Mouse (Mus musculus): Measurements from ENCODE around the gene Uggt2. TPM values are rescaled to one million over a fixed set of nuclear protein-coding genes. Genes with fewer than 3 reads are reported as not detected.
A peak's percentile ranks its signal among the peaks of the same experiment; 100 is the strongest.

The Uggt2 gene
- total and polyA plus RNA-seq, 2 experiments from 2014 or later = 4.5 to 5.2 TPM

- H3K9me3 ChIP-seq (replicated peaks; ENCODE audit: control insufficient read depth, low read length) = no peaks in the 10 kb centered on the region
- H3K9ac ChIP-seq (replicated peaks; ENCODE audit: low read depth, low read length) = no peak overlapping the region
- H3K27me3 ChIP-seq (ENCODE audit: control insufficient read depth, insufficient read depth, low read length) = no peaks in the 10 kb centered on the region
- H3K36me3 ChIP-seq (replicated peaks; ENCODE audit: control insufficient read depth, insufficient read depth, low read length) = no peaks in the 10 kb centered on the region
- H3K27ac ChIP-seq (ENCODE audit: low read depth) = peak overlapping the region; percentile 43; the same call in 1 of the 2 replicates
- DNase-seq (ENCODE audit: low spot score) (no peak), ATAC-seq (ENCODE audit: insufficient read depth, low read depth) (no peak)
- H3K4me1 ChIP-seq (ENCODE audit: control insufficient read depth, insufficient read depth) = peaks cover 17% of the 10 kb centered on the region
- no peak for TF ChIP-seq EP300 (IDR thresholded peaks at IDR 0.05; ENCODE audit: low read depth)
- TF ChIP-seq CTCF (IDR thresholded peaks at IDR 0.05; ENCODE audit: low read depth) = no peak
- H3K4me3 ChIP-seq (ENCODE audit: low read depth, low read length) = no peak overlapping the region
- 62% methylated on average over 4 of the region's 4 CpGs for WGBS
- H3K4me2 ChIP-seq (ENCODE audit: low read depth, low read length) = no peak overlapping the region
Measured at GRCm38 (mm10) chr14:118940796-118941495, 158.3 kb downstream of the Uggt2 start.

- H3K9me3 ChIP-seq (replicated peaks; ENCODE audit: control insufficient read depth, low read length) = no peaks in the 10 kb centered on the region
- peak overlapping the region; percentile 97 for H3K27ac ChIP-seq (ENCODE audit: low read depth)
- peak; percentile 7; the same call in 1 of the 2 replicates for ATAC-seq (ENCODE audit: insufficient read depth, low read depth)
- peak overlapping the region; percentile 100 for H3K9ac ChIP-seq (replicated peaks; ENCODE audit: low read depth, low read length)
- H3K36me3 ChIP-seq (replicated peaks; ENCODE audit: control insufficient read depth, insufficient read depth, low read length) = no peaks in the 10 kb centered on the region
- peak overlapping the region; percentile 99 for H3K4me3 ChIP-seq (ENCODE audit: low read depth, low read length)
- TF ChIP-seq EP300 (IDR thresholded peaks at IDR 0.05; ENCODE audit: low read depth) (no peak), CTCF (IDR thresholded peaks at IDR 0.05; ENCODE audit: low read depth) (no peak)
- peaks cover 17% of the 10 kb centered on the region for H3K4me1 ChIP-seq (ENCODE audit: control insufficient read depth, insufficient read depth)
- DNase-seq (ENCODE audit: low spot score) = peak; percentile 52
- 3% methylated on average over 7 of the region's 7 CpGs for WGBS
- no peaks in the 10 kb centered on the region for H3K27me3 ChIP-seq (ENCODE audit: control insufficient read depth, insufficient read depth, low read length)
- H3K4me2 ChIP-seq (ENCODE audit: low read depth, low read length) = peak overlapping the region; percentile 74
Measured at GRCm38 (mm10) chr14:118938551-118938950, 160.7 kb downstream of the Uggt2 start.

GRCm38 (mm10) chr14:118937533-118938492 lies 161.4 kb downstream of the Uggt2 start, which contains the start of gene Dnajc3:
Dnajc3 (plus strand) TSS chr14:118937976.
- Histone ChIP-seq H3K27me3 (ENCODE audit: control insufficient read depth, insufficient read depth, low read length) (no peaks in the 10 kb centered on the region), H3K4me1 (ENCODE audit: control insufficient read depth, insufficient read depth) (peaks cover 17% of the 10 kb centered on the region), H3K9ac (replicated peaks; ENCODE audit: low read depth, low read length) (peak within 1 kb of the TSS; percentile 100), H3K36me3 (replicated peaks; ENCODE audit: control insufficient read depth, insufficient read depth, low read length) (no peaks in the 10 kb centered on the region), H3K27ac (ENCODE audit: low read depth) (peak within 1 kb of the TSS; percentile 97), H3K4me2 (ENCODE audit: low read depth, low read length) (peak within 1 kb of the TSS; percentile 74), H3K4me3 (ENCODE audit: low read depth, low read length) (peak within 1 kb of the TSS; percentile 99), H3K9me3 (replicated peaks; ENCODE audit: control insufficient read depth, low read length) (no peaks in the 10 kb centered on the region)
- DNase-seq (ENCODE audit: low spot score) (peak; percentile 99), ATAC-seq (ENCODE audit: insufficient read depth, low read depth) (peak; percentile 99)
- WGBS = under 1% methylated on average over 122 of the region's 124 CpGs
- no peak; the same call in 1 of the 2 replicates for TF ChIP-seq EP300 (IDR thresholded peaks at IDR 0.05; ENCODE audit: low read depth)
- TF ChIP-seq CTCF (IDR thresholded peaks at IDR 0.05; ENCODE audit: low read depth) = no peak

- Histone ChIP-seq H3K9me3 (replicated peaks; ENCODE audit: control insufficient read depth, low read length) (no peaks in the 10 kb centered on the region), H3K4me2 (ENCODE audit: low read depth, low read length) (peak overlapping the region; percentile 72), H3K36me3 (replicated peaks; ENCODE audit: control insufficient read depth, insufficient read depth, low read length) (no peaks in the 10 kb centered on the region), H3K27me3 (ENCODE audit: control insufficient read depth, insufficient read depth, low read length) (no peaks in the 10 kb centered on the region), H3K27ac (ENCODE audit: low read depth) (peak overlapping the region; percentile 73), H3K4me3 (ENCODE audit: low read depth, low read length) (peak overlapping the region; percentile 99), H3K4me1 (ENCODE audit: control insufficient read depth, insufficient read depth) (peaks cover 17% of the 10 kb centered on the region), H3K9ac (replicated peaks; ENCODE audit: low read depth, low read length) (peak overlapping the region; percentile 41)
- 38% methylated on average over 4 of the region's 4 CpGs for WGBS
- no peak for DNase-seq (ENCODE audit: low spot score)
- no peak for TF ChIP-seq CTCF (IDR thresholded peaks at IDR 0.05; ENCODE audit: low read depth)
- TF ChIP-seq EP300 (IDR thresholded peaks at IDR 0.05; ENCODE audit: low read depth) = no peak
- ATAC-seq (ENCODE audit: insufficient read depth, low read depth) = no peak
Measured at GRCm38 (mm10) chr14:118936952-118937351, 162.3 kb downstream of the Uggt2 start.

- H3K9ac ChIP-seq (replicated peaks; ENCODE audit: low read depth, low read length) = no peak overlapping the region
- peaks cover 17% of the 10 kb centered on the region for H3K4me1 ChIP-seq (ENCODE audit: control insufficient read depth, insufficient read depth)
- DNase-seq (ENCODE audit: low spot score) (no peak), ATAC-seq (ENCODE audit: insufficient read depth, low read depth) (no peak)
- no peaks in the 10 kb centered on the region for H3K36me3 ChIP-seq (replicated peaks; ENCODE audit: control insufficient read depth, insufficient read depth, low read length)
- H3K4me3 ChIP-seq (ENCODE audit: low read depth, low read length) = no peak overlapping the region
- no peaks in the 10 kb centered on the region for H3K27me3 ChIP-seq (ENCODE audit: control insufficient read depth, insufficient read depth, low read length)
- TF ChIP-seq CTCF (IDR thresholded peaks at IDR 0.05; ENCODE audit: low read depth) (no peak), EP300 (IDR thresholded peaks at IDR 0.05; ENCODE audit: low read depth) (no peak)
- 78% methylated on average over 3 of the region's 3 CpGs for WGBS
- H3K9me3 ChIP-seq (replicated peaks; ENCODE audit: control insufficient read depth, low read length) = no peaks in the 10 kb centered on the region
- no peak overlapping the region for H3K4me2 ChIP-seq (ENCODE audit: low read depth, low read length)
- H3K27ac ChIP-seq (ENCODE audit: low read depth) = no peak overlapping the region
Measured at GRCm38 (mm10) chr14:118936236-118936635, 163.0 kb downstream of the Uggt2 start.

Other genes with a start within 250 kb of the Uggt2 start
- 3.4 and 7.5 TPM in 2 replicates for gene Dzip1, start 174.0 kb downstream of the Uggt2 start, total RNA-seq (2014; rRNA removed; ENCODE audit: low replicate concordance)
- 1.2 and 1.3 TPM in 2 replicates for gene Dzip1, start 174.0 kb downstream of the Uggt2 start, polyA plus RNA-seq (2015; fragmentation: Nextera tagmentation; extraction: Ambion mirVana)
- gene Dnajc3, start 161.5 kb downstream of the Uggt2 start, total RNA-seq (2014; rRNA removed; ENCODE audit: low replicate concordance) = 15.6 and 19.7 TPM in 2 replicates
- 17.2 and 19.8 TPM in 2 replicates for gene Dnajc3, start 161.5 kb downstream of the Uggt2 start, polyA plus RNA-seq (2015; fragmentation: Nextera tagmentation; extraction: Ambion mirVana)
- not detected in 2 replicates for gene Hs6st3, start 38.9 kb upstream of the Uggt2 start, total RNA-seq (2014; rRNA removed; ENCODE audit: low replicate concordance)
- gene Hs6st3, start 38.9 kb upstream of the Uggt2 start, polyA plus RNA-seq (2015; fragmentation: Nextera tagmentation; extraction: Ambion mirVana) = not detected in 2 replicates